In genomic region chr2:12001938-12002899, GRCm38 (mm10) we compare ENCODE assay signal across 10 mouse cellular contexts.
DNase-seq lines count a peak whose midpoint lies in the region; ATAC-seq and TF ChIP-seq lines count a peak whose summit lies in the region.
"Had no signal": no experiment of that assay in that cellular context is flagged by ENCODE, and none has a peak within 500 bp of the region (broad histone marks: within the 10 kb centered on the region; RNA-seq: fewer than 3 reads in every experiment).

No protein-coding gene starts in this region.

- H3K9ac ChIP-seq in forebrain, embryonic 13.5 days = no peak overlapping the region
- H3K9ac ChIP-seq: heart, embryonic 13.5 days; stomach, embryonic 15.5 days had no signal

- DNase-seq in CD4-positive, CD25-positive, alpha-beta regulatory T cell, adult 2 months (ENCODE audit: low read depth, low spot score) = peak; percentile 60
- DNase-seq in left cerebral cortex, postnatal 25 days (ENCODE audit: low spot score in 2 of 2) = peak; percentile 13 to 53
- no peak for DNase-seq in left cerebral cortex, postnatal 36 days (ENCODE audit: low spot score in 2 of 2)
- no peak for DNase-seq in thymus, adult 2 months
- DNase-seq in urinary bladder, adult 2 months (ENCODE audit: low spot score) = no peak

- ATAC-seq in CD4-positive, CD25-positive, alpha-beta regulatory T cell, adult 4 months = no peak
- peak; percentile 93 for ATAC-seq in forebrain, embryonic 13.5 days
- peak; percentile 86 for ATAC-seq in megakaryocyte progenitor cell, adult 5-6 weeks (replicated peaks; ENCODE audit: poor library complexity)

- H3K4me2 ChIP-seq in forebrain, embryonic 13.5 days = no peak overlapping the region
- H3K4me2 ChIP-seq: heart, embryonic 13.5 days; stomach, embryonic 15.5 days had no signal

- no peak overlapping the region for H3K4me3 ChIP-seq in forebrain, embryonic 13.5 days
- H3K4me3 ChIP-seq in thymus, adult 2 months (ENCODE audit: control insufficient read depth, insufficient read depth, low read length) = no peak overlapping the region
- H3K4me3 ChIP-seq: heart, embryonic 13.5 days; stomach, embryonic 15.5 days had no signal

- no peaks in the 10 kb centered on the region for H3K4me1 ChIP-seq in forebrain, embryonic 13.5 days
- H3K4me1 ChIP-seq in thymus, adult 2 months (replicated peaks; ENCODE audit: control insufficient read depth, insufficient read depth, low read length) = no peaks in the 10 kb centered on the region
- H3K4me1 ChIP-seq: stomach, embryonic 15.5 days had no signal

- H3K27me3 ChIP-seq in forebrain, embryonic 13.5 days = no peaks in the 10 kb centered on the region
- no peaks in the 10 kb centered on the region for H3K27me3 ChIP-seq in thymus, adult 2 months (ENCODE audit: control insufficient read depth, insufficient read depth, low read length)
- H3K27me3 ChIP-seq: heart, embryonic 13.5 days; stomach, embryonic 15.5 days had no signal

- H3K9me3 ChIP-seq in forebrain, embryonic 13.5 days (replicated peaks) = no peaks in the 10 kb centered on the region
- H3K9me3 ChIP-seq: heart, embryonic 13.5 days; stomach, embryonic 15.5 days had no signal

- intact Hi-C loops in left cerebral cortex, postnatal 25 days (cut with DNase I) = loop anchor here (1.0 to 10.0 kb wide), 5 partner anchors 295 to 1263 kb away; partner anchors contain the start of gene Itga8
- intact Hi-C loops in left cerebral cortex, postnatal 36 days (cut with DNase I) = loop anchor here (2.0 kb wide), 2 partner anchors 299 to 387 kb away; partner anchors contain the start of gene Itga8

- no peak overlapping the region for H3K27ac ChIP-seq in forebrain, embryonic 13.5 days
- no peak overlapping the region for H3K27ac ChIP-seq in thymus, adult 2 months (ENCODE audit: control insufficient read depth, insufficient read depth, low read length)
- H3K27ac ChIP-seq: heart, embryonic 13.5 days; stomach, embryonic 15.5 days had no signal

- no peak for TF ChIP-seq CTCF in thymus, adult 2 months (IDR thresholded peaks at IDR 0.05; ENCODE audit: borderline replicate concordance, control insufficient read depth, extremely low read depth, insufficient read depth, low read length, poor library complexity)

- H3K36me3 ChIP-seq in forebrain, embryonic 13.5 days (ENCODE audit: poor library complexity, severe bottlenecking) = no peaks in the 10 kb centered on the region
- H3K36me3 ChIP-seq in thymus, adult 2 months (ENCODE audit: control insufficient read depth, insufficient read depth, low read length) = no peaks in the 10 kb centered on the region
- H3K36me3 ChIP-seq: heart, embryonic 13.5 days; stomach, embryonic 15.5 days had no signal

- 35% methylated on average over 24 of the region's 24 CpGs for WGBS in forebrain, embryonic 13.5 days
- WGBS in thymus, adult 2 months = 50% methylated on average over 24 of the region's 24 CpGs

- no peak for TF ChIP-seq POLR2A in thymus, adult 2 months (IDR thresholded peaks at IDR 0.05; ENCODE audit: control insufficient read depth, extremely low read depth, insufficient read depth, low read length, poor library complexity)

Comparison
In these comparisons a context has a peak if more than half of its experiments do, and no peak if none do; other contexts are left out.
1. DNase-seq: peak in CD4-positive, CD25-positive, alpha-beta regulatory T cell, adult 2 months (single experiment) and left cerebral cortex, postnatal 25 days (2 of 2); none in left cerebral cortex, postnatal 36 days (0 of 2), thymus, adult 2 months (single experiment) and urinary bladder, adult 2 months (single experiment).